Mouse (Mus musculus) heart, postnatal 25 days (tissue): ENCODE measurements around the gene Phykpl. TPM values are rescaled to one million over a fixed set of nuclear protein-coding genes. Genes with fewer than 3 reads are reported as not detected.
A peak's percentile ranks its signal among the peaks of the same experiment; 100 is the strongest.

Experiments
- DNase-seq: peaks from one replicate; pipeline ENCODE4 v3.0.0; 2022; ENCODE audit warnings: low spot score
- intact Hi-C: fragments of 180-260 bp; cut with DNase I; formaldehyde crosslinking; loops from one replicate; pipeline ENCODE4 v1.15.1; 2025
- total RNA-seq, 2 experiments: library from RNA; stranded (reverse); gene quantifications; 2 replicates each; pipeline ENCODE4 v1.2.3; 2021

Gene Phykpl
- total RNA-seq, 2 experiments from 2014 or later = 10.6 to 11.2 TPM

GRCm38 (mm10) chr11:51584057-51584430 lies 513 bp upstream of the Phykpl start:
- no peak for DNase-seq
- intact Hi-C loops = loop anchor here (5.0 kb wide), 1 partner anchor 47 kb away; no protein-coding TSS in a partner anchor

GRCm38 (mm10) chr11:51585608-51586252 lies 1.2 kb downstream of the Phykpl start:
- no peak for DNase-seq
- intact Hi-C loops = no loop called here

- intact Hi-C loops = no loop called here
- DNase-seq = no peak
Measured at GRCm38 (mm10) chr11:51586411-51586810, 1.9 kb downstream of the Phykpl start.

GRCm38 (mm10) chr11:51587059-51587458 lies 2.5 kb downstream of the Phykpl start:
- intact Hi-C loops = no loop called here
- no peak for DNase-seq

GRCm38 (mm10) chr11:51588833-51589232 lies 4.3 kb downstream of the Phykpl start:
- intact Hi-C loops = no loop called here
- no peak for DNase-seq

GRCm38 (mm10) chr11:51590002-51590401 lies 5.4 kb downstream of the Phykpl start:
- no peak for DNase-seq
- intact Hi-C loops = loop anchor here (10.0 kb wide), 1 partner anchor 515 kb away; no protein-coding TSS in a partner anchor

GRCm38 (mm10) chr11:51591168-51591567 lies 6.6 kb downstream of the Phykpl start:
- intact Hi-C loops = loop anchor here (10.0 kb wide), 1 partner anchor 514 kb away; no protein-coding TSS in a partner anchor
- DNase-seq = no peak

- DNase-seq = no peak
Measured at GRCm38 (mm10) chr11:51591915-51592314, 7.4 kb downstream of the Phykpl start.

GRCm38 (mm10) chr11:51593368-51593767 lies 8.8 kb downstream of the Phykpl start:
- no peak for DNase-seq
- intact Hi-C loops = loop anchor here (10.0 kb wide), 1 partner anchor 511 kb away; no protein-coding TSS in a partner anchor

More at GRCm38 (mm10) chr11:51591915-51592314, 7.4 kb downstream of the Phykpl start:
- intact Hi-C loops = loop anchor here (10.0 kb wide), 1 partner anchor 513 kb away; no protein-coding TSS in a partner anchor

- DNase-seq = no peak
- intact Hi-C loops = loop anchor here (10.0 kb wide), 1 partner anchor 511 kb away; no protein-coding TSS in a partner anchor
Measured at GRCm38 (mm10) chr11:51593849-51594248, 9.3 kb downstream of the Phykpl start.

GRCm38 (mm10) chr11:51594715-51595350 lies 10.3 kb downstream of the Phykpl start:
- intact Hi-C loops = loop anchor here (10.0 kb wide), 1 partner anchor 510 kb away; no protein-coding TSS in a partner anchor
- DNase-seq = no peak

- intact Hi-C loops = loop anchor here (10.0 kb wide), 1 partner anchor 509 kb away; no protein-coding TSS in a partner anchor
- no peak for DNase-seq
Measured at GRCm38 (mm10) chr11:51595459-51596083, 11.0 kb downstream of the Phykpl start.

- no peak for DNase-seq
Measured at GRCm38 (mm10) chr11:51597553-51597952, 13.0 kb downstream of the Phykpl start.

GRCm38 (mm10) chr11:51602253-51602652 lies 17.7 kb downstream of the Phykpl start:
- intact Hi-C loops = no loop called here
- DNase-seq = no peak

More at GRCm38 (mm10) chr11:51597553-51597952, 13.0 kb downstream of the Phykpl start:
- intact Hi-C loops = loop anchor here (10.0 kb wide), 1 partner anchor 507 kb away; no protein-coding TSS in a partner anchor

- DNase-seq = peak; percentile 83
- intact Hi-C loops = no loop called here
Measured at GRCm38 (mm10) chr11:51605602-51606446, 21.3 kb downstream of the Phykpl start.

- peak; percentile 97 for DNase-seq
- intact Hi-C loops = no loop called here
Measured at GRCm38 (mm10) chr11:51606447-51607095, 22.0 kb downstream of the Phykpl start, which contains the start of gene Hnrnpab. Gene Hnrnpab, minus strand, starts transcription at chr11:51606847.

GRCm38 (mm10) chr11:51607096-51607738 lies 22.7 kb downstream of the Phykpl start:
- DNase-seq = no peak
- intact Hi-C loops = no loop called here

GRCm38 (mm10) chr11:51609266-51609909 lies 24.8 kb downstream of the Phykpl start:
- intact Hi-C loops = no loop called here
- no peak for DNase-seq
